Mouse (Mus musculus) CD8-positive naive resting alpha-beta T cell, adult 2 months (primary cell): ENCODE data around the gene Acd.

ENCODE experiments used
- DNase-seq, 2 experiments: peaks; one replicate each; pipeline ENCODE4 v3.0.0; 2022; ENCODE audit warnings: low read depth in 2 of 2, low spot score in 2 of 2

Acd gene

DNA sequence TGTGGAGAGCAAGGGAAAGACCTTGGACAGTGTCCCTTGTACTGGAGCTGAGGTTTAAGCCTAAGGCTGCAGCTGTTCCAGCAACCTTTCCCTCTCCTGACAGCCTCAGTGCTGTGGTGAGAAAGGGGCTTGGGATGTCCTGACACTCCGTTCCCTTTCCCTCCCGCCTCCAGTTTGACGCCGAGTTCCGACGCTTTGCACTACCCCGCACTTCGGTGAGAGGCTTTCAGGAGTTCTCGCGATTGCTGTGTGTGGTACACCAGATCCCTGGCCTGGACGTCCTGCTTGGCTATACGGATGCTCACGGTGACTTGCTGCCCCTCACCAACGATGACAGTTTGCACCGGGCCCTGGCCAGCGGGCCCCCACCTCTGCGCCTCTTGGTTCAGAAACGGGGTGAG lies 1.1 kb upstream of the Acd start:
- DNase-seq: no peak

DNA sequence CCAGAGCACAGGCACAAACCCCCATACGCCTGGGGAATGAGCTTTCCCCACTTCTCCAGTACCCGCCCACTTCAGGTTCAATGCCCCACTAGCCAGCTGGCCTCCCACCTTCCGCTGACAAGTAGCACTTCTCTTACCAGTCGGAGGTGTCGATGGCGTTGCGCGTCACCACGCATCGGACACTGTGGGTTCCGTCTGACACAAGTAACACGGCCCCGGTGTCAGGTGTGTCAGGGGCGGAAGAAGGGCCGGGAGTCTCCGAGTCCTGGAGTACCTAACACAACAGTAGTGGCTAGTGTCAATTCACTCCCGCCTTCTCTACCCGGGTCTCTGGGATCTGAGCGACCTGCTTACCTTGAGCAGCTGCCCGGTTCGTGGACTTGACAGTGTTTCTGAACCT lies 336 bp downstream of the Acd start:
- DNase-seq: no peak

DNA sequence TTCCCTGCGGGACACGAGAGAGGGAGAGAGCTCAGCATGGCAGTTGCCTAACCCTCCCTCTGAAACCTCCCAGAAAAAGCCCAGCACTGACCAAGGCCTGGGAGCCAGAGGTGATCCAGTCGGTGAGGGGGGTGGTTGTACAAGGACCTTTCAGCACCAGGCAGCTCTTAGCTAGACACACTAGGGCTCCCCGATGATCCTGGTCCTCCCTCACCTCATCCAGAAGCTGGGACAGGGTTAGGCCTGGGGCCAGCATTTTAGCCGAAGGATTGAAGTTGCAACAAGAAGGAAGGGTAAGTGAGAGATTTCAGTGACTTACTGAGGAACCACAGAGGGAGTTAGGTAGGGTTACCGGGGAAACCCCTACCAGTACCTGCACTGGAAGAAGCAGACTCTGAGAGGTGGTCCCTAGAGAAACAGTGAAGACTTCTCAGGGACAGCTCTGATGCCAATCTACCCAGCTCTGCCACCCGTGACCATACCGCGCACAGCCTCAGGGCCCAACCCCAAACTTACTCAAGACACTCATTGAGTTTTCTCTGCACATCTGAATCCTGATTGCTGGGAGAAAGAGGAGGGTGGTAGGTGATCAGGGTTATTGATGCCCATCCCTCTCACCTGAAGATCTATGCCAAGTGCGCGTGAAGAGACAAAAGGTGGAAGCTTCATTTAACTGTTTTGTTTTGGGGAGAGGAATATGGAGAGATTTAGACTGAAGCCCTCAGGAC lies 1.2 kb downstream of the Acd start:
- DNase-seq: no peak

DNA sequence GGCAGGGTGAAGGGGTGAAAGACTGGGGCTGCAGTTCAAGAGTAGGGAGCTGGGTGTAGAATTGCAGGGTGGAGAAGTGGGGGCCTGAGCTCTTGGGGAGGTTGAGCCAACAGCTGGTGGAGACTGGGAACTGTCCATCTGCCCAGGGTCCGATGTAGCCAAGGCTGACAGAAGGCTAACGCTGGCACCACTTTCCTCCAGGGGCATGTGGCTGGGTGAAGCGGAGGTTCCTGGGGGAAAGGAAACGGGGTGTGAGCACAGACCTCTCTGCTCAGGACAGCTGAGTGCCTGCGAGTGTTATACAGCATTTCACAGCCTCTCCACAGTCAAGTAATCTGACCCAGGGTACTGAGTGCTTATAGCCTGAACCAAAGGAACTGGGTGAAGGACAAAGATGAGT lies 2.2 kb downstream of the Acd start:
- DNase-seq: no peak

DNA sequence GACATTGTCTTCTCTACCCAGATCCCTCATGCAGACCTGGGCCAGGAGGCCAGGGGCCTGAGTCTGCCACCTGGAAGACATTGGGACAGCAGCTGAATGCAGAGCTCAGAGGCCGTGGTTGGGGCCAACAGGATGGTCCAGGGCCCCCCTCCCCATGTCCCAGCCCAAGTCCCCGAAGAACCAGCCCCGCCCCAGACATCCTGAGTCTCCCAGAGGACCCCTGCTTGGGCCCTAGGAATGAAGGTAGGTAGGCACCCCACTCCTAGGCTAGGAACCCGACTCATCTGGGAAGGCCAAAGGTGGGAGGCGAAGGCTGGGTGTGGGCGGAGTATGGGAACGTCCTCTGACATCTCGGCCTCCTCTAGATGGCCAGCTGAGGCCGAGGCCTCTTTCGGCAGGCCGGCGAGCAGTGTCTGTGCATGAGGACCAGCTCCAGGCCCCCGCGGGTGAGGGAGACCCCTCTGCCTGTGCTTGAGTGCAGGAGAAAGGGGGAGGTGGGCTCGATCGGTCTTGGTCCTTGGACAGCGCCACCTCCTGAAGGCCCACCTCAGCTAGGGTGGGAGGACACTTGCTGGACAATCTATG lies 3.6 kb downstream of the Acd start:
- no peak for DNase-seq

DNA sequence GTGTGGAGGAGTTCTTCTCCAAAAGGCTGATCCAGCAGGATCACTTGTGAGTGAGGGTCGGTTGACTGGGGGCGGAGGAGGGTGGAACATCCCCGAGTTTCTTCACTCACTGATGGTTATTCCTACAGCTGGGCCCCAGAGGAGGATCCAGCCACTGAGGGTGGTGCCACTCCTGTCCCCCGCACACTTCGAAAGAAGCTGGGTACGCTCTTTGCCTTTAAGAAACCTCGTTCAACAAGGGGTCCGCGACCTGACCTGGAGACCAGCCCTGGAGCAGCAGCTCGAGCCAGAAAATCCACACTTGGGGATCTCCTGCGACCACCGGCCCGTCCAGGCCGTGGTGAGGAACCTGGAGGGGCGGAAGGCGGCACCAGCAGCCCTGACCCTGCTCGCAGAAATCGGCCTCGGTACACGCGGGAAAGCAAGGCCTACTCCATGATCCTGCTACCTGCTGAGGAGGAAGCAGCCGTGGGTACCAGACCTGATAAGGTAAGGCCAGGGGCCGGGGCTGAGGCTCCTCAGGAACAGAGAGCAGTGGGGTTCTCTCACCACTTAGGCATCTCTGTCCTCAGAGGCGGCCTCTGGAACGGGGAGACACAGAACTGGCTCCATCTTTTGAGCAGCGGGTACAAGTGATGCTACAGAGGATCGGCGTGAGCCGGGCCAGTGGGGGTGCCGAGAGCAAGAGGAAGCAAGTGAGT lies 5.7 kb downstream of the Acd start:
- no peak for DNase-seq

DNA sequence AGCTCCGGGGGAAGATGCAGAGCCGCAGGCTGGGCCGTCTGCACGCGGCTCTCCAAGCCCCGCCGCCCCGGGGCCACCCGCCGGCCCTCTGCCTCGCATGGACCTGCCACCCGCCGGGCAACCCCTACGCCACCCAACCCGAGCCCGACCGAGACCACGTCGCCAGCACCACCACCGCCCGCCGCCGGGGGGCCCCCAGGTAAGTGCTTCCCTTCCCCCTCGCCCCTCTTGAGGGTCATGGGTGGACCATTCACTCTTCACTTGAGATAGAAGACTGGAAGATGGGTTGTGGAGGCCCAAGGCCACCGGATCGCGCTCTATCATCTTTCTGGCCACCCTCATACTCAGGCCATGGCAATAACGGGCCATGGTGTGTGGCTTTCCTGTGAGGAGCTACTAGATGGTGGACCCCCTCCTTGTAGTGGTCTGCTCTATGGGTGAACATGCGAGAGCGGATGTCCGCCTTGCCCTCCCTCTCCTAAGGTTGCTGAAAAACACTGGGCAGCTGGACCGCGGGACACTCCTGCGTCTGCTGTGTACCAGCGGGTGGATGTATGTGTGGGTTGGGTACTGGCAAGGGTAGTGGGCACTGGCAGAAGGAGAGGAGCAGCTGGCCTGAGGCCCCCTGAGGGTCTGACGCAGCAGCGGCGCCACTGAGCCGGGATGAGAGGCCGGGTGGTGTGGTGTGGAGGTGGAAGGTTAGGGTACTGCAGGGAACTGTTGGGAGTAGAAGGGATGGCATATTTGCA lies 6.7 kb downstream of the Acd start:
- DNase-seq: no peak

DNA sequence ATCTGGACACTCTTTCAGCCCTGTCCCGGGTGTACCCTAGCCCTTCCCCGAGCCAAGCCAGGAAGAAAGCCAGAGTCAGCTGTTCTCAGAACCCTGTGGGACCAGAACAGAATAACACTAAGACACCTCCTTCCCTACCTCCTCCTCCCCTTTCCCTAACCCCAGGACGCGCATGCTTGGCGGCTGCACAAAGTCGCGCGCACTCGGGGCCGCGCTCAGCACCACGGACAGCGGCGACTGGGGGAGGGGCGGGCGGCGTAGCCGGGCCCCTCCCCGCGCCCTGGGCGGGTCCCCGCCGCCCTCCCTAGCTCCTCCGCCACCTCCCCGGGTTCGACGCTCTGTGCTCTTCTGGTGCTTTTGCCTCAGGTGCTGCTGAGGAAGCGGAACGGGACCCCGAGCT lies 7.3 kb downstream of the Acd start:
- no peak for DNase-seq

DNA sequence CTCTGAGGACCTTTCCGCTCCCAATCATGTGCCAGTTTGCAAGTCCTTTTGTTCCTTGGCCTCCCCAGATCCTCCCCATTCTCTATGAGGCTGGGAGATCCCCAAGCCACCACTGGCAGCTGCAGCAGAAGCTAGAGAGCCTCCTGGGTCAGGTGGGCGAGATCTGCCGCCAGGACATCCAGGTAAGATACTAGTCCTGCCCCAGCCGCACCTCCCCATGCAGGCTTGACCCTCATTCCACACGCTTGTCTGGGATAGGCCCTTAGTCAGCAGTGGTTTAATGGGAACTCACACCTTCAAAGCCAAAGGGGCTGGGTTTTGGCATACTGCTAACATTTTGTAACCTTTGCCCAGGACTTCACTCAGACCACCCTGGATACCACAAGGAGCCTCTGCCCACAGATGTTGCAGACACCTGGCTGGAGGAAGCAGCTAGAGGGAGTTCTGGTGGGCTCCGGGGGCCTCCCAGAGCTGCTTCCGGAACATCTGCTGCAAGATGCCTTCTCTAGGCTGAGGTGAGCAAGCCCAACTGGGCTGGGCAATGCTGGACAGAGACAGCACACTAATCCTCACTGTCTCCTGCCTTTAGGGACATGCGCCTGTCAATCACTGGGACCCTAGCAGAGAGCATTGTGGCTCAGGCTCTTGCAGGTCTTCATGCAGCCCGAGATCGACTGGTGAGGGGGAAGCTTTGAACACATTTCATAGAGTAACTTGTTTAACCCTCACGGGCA lies 8.3 kb downstream of the Acd start:
- no peak for DNase-seq

DNA sequence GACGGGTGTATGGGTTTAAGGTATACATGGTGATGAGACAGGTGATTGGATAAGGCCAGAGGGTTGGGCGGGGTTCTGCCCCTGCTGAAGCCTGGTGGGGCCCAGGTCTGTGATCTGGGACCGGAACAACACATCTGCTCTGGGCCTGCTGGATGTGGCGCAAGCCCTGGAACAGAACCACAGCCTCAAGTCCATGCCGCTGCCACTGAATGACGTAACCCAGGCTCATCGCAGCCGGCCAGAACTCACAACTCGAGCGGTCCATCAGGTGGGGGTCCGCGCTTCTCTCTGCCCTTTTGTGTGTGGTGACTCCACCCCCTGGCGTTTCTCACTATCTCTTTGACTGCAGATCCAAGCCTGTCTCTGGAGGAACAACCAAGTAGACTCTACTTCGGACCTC lies 9.9 kb downstream of the Acd start:
- DNase-seq: no peak

DNA sequence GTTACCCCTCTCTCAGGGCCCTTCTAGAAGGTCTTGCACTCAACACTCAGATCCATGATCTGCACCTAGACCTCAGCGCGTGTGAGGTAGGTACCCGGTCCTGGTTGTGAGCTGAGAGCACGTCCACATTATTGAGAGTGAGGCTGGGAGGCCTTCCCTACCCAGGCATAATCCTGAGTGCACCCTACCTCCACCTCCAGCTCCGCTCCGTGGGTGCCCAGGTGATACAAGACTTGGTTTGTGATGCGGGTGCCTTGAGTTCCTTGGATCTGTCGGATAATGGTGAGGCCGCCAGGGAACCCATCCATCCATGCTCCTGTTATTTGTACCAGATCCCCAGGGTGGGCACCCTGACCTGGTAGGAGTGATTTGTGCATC lies 10.9 kb downstream of the Acd start:
- no peak for DNase-seq

DNA sequence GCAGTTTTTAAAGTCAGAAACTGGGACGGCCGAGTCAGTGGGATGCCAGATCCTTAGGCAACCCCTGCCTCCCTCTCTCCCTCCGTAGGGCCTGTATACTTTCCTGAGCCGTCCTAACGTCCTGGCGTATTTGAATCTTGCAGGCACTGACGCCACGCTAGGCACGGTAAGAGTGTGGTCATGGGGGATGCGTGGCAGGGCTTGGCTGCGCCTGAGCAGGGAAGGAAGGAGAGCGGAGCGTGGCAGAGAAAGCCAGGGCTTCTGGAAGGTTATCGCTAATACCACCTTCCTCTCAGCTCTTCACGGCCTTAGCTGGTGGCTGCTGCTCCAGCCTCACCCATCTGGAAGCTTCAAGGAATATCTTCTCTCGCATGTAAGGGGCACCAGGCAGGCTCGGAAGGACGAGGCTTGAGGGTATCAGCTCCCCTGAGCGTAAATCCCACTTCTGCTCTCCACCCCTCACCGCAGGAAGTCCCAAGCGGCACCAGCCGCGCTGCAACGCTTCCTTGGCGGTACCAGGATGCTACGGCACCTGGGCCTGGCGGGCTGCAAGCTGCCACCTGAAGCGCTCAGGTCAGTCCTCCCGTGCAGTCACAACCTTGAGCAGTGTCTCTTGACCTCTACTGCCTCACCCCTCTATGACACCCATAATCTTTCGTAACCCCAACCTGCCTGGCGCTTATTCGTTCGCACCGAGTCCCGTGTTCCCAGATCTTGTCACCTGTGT lies 11.5 kb downstream of the Acd start:
- no peak for DNase-seq

DNA sequence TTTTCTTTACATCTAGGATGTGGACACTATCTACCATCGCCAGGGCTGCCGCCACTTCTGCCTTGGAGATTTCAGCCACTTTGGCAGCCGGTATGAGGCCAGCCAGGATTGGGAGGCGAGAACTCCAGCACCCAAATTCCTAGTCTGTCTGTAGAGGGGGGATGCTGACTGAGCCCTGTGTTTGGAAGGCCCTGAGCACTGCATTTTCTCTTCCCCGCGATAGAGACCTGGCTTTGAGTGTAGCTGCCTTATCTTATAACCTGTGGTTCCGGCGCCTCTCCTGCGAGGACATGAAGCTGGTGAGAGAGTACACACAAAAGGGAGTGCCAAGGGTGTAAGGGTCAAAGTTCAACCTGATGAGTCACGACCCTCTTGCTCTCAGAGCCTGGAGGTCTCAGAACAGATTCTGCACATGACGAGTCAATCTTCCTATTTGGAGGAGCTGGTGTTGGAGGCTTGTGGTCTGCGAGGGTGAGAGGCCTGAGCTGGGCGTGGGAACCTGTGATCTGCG lies 12.6 kb downstream of the Acd start:
- no peak for DNase-seq

DNA sequence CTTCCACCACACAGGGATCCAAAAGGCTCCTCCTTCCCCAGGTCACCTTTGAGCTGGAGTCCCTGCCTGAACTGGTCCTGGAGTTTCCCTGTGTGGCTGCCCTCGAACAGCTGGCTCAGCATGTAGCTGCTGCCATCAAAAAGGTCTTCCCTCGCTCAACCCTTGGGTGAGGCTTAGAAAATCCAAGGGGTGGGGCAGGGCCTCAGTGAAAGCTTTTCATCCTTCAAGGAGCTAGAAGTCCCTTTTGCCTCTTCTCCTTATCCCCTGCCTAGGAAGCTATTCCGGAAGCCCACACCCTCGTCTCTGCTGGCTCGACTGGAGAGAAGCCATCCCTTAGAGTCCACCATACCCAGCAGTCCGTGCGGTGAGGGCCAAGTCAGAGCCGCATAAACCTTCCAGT lies 13.4 kb downstream of the Acd start:
- no peak for DNase-seq

DNA sequence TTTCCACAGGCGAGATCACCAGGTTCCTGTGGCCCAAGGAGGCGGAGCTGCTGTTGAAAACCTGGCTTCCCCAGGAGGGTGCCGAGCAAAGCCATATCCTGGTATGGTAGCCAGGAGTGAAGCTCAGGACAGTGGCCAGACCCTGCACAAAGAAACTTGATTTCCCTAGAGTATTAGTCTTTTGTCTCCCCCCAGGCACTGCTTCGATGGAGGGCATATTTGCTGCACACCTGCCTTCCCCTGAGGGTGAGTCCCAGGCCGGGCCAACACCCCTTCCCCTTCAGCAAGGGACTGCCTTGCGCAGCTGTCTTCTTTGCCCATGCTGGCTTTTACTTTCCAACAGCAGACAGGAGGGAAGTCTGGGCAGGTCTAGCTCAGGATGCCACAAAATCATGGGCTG lies 14.4 kb downstream of the Acd start:
- no peak for DNase-seq

DNA sequence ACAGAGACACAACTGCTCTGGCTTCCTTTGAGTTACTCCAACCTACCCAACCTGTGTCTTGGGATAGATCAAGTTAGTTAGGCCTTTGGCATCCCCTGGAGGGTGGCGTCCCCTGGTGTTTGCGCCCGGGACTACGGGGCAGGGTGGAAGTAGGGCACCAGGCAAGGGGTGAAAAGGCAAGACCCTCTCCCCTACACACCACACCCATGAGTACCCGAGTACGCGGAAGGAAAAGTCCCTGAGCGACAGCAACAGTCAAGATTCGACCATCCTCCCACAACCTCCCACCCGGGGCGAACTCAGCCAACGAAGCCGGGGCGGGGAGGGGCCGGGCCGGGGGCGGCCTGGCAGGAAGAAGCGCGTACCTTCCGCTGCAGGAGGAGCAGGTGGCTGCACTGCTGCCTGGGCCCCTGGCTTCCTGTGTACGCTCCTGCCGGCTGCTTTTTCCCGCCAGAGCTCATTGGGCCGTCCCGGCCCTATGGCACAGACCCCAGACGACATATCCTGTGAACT lies 15.1 kb downstream of the Acd start, which contains the start of gene Carmil2:
TSS of gene Carmil2 (plus strand) at position 479 of the 513 bp plus-strand sequence.
- DNase-seq: peak; percentile 84 to 95

DNA sequence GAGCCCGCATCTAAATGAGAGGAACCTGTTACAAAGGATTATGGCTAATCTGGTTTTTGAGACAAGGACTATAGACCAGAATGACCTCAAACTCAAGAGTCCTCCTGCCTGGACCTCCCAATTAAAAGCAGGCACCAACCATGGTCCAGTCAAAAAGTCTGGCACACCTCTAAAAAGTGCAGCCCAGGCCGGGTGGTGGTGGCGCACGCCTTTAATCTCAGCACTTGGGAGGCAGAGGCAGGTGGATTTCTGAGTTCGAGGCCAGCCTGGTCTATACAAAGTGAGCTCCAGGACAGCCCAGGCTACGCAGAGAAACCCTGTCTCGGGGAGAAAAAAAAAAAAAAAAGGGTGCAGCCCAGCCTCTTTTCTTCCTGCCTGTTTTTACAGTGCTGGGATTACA lies 15.6 kb downstream of the Acd start:
- DNase-seq: no peak

DNA sequence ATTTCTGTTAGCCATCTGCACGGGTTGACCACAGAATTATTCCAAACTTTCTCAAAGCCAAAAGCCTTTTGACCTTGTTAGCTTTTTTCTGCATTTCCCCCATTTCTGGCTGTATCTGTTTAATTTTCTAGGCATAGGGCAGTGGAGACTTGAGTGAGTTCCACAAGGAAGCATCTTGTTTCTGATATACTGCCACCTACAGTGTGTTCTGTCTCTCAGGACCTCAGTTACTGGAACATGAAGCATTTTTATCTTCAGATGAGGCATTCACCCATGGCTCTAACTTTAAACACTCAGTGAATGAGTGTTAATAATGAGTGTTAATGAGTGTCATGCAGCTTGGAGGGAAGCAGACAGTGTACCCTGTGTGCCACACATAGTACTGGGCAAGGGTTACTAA lies 23.0 kb downstream of the Acd start:
- DNase-seq: no peak

DNA sequence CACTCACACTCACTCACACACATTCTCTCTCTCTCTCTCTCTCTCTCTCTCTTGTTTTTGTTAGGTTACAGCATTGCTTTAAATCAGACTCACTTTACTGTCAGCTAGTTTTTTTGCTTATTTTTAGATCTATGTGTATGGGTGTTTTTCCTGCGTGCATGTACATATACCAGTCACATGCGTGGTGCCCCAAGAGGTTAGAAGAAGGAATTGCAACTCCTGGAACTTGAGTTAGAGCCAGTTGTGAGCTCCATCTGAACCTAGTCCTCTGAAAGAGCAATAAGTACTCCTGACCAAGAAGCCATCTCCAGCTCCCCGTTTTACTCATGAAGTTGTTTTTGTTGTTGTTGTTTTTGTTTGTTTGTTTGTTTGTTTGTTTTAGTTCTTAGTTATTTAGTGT lies 39.7 kb downstream of the Acd start:
- peak; percentile 35 to 55 for DNase-seq

DNA sequence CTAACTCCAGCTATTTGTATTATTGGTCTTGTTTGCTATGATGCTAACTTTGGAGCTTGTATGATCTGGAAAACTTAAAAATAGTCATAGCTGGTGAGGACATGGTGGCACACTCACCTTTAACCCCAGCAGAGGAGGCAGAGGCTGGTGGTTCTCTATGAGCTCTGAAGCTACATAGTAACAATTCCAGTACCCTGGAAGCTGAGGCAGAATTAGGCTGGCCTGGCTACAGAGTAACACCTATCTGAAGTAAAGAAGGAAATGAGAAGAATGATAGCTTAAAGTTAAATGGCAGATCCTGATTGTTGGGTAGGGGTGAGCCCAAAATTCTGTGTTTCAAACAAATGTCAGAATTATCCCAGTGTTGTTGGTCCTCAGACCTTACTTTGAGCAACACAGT lies 43.3 kb downstream of the Acd start:
- no peak for DNase-seq
